Mouse (Mus musculus): ENCODE measurements at regions not wholly inside any gene's neighbourhood (a gene's known extent, or its start where the extent isn't known, plus 50 kb on each side); places are given as distances from the start of the nearest gene placed in this dataset.

GRCm38 (mm10) chr15:7692096-7692495, 118.5 kb upstream of the Gdnf start:
- no peak for DNase-seq (ENCODE audit: low read depth)

DNA sequence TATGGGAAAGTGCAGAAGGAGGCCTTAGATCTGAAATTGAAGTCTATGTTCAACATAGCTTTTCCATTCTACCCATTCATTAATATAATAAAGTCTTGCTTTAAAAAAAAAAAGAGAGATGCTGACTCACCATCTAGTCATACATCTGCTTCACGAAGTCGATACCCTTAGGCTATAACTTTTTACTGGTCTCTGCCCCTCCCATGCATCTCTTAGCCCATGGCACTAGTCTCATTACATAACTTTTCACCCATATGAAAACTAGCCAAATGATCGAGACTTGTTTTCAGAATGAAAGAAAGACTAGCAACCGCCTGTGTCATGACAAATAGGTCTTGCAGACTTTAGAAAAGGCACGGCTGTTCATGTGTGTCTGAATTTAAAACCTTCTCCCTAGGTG, 116.6 kb upstream of the Gdnf start:
- DNase-seq (ENCODE audit: low read depth) = no peak

DNA sequence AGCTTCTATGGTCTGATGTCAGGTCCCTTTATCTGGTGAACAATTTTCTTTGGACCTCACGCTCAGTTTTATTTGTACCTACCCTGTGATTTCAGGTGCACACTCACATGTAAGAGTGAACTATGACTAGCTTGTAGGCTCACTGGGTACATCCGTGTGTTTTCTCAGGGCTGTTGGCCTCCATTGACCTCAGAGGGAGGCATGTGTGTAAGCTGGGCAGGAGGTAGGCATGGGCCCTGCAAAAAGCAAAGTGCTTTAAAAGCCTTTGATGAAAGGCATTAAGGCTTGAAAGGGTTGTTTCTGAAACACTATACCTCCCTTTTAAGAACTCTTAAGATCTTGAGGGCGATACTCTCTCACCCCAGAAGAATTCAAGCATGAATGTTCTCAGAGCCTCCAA, 112.9 kb upstream of the Gdnf start:
- no peak for DNase-seq (ENCODE audit: low read depth)

DNA sequence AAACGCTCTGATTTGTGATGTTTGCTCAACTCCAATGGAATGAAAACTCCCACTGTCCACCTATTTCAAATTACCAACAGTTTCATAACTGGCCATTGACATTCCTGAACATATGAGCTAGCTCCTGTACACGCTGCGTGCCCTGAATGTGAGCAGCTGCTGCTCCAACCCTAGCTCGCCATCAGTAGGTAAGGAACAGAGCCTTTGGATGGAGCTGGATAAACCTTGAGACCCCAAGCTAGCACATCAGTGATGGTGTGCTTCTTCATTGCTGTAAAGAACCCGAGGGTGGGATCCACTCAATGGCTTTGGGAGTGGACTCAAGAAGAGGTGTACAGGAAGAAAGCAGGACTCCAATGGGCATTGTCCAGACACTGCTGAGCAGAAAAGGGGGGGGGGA, 101.8 kb upstream of the Gdnf start:
- DNase-seq (ENCODE audit: low read depth) = no peak

DNA sequence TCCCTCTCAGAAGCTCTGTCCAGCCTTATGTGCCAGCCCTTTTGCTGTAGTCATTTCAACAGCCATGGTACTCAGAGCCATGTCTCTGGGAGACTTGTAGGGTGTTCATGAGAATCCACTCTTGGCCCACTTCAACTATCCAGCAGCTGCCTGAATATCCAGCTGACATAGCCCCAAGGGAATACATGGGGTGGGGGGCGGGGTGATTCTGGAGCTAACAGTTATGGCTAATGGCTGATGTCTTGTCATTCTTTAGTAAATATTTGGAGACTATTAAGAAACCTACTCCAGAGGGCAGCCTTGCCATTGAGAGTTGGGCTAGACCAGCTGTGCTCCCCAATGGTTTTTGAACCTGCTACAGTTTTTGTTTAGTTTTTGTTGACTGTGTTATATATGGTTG, 96.0 kb upstream of the Gdnf start:
- no peak for DNase-seq (ENCODE audit: low read depth)

- DNase-seq (ENCODE audit: low read depth) = no peak
These were observed 94.5 kb upstream of the Gdnf start for GRCm38 (mm10) chr15:7716188-7716587.

DNA sequence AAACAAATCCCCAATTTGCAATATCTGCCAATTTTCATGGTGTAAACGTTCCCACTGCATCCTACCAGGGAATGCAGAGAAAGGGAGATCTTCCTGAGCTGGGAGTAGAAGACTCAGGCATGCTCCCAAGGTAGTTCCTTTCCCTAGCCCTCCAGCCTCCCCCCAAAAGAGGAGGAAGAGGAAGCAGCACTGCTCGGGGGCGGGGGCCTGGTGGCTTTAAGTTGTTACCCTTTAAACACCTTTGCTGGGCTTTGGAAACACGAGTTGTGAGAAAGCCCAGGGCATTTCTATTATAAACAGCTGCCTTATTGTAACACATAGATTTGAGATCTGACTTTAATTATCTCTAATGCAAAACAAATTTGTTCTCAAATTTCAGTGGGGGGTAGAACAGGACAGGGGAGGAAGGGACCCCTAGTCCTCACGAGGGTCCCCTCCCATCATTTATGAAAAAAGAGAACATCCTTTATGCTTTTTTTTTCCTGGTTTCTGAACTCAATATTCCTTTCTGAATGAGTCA, 87.4 kb upstream of the Gdnf start:
- DNase-seq (ENCODE audit: low read depth) = no peak

DNA sequence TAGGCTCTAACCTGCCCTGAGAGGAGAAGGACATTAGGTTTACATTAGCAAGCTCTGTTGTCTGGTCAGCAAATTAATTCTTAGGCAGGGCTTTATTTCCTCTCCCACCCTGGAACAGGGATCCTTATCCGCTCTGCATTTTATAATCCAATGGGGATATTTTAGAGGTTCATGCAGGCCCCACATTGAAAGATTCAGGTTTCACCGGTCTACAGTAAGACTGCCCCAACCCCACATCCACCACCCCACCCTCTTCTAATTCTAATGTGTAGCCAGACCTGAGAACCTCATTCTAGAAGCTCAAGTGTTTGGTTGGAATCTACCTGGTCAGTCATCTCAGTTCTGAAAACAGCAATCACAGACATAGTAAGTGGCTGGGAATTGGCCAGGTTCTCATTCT, 86.9 kb upstream of the Gdnf start:
- DNase-seq (ENCODE audit: low read depth) = no peak

- DNase-seq (ENCODE audit: low read depth) = no peak
These were observed 85.1 kb upstream of the Gdnf start for GRCm38 (mm10) chr15:7725505-7725904.

DNA sequence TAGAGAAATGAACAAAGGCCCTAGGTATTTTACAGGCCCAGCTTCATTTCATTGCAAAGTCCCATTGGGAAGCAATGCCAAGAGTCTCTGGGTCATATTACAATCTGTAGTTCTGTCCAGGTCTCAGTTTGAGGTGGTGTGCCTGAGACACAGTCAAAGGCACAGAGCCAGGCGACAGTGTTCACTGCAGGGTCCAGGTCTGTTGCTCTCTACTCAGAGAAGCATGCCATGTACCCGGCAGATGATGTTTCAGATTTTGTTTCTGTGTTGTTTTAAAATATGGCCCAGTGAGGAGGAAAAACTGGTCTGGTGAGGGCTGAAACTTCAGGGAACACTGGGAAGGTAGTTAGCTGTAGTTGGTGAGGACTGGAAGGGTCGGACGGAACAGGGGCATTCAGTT, 63.1 kb upstream of the Gdnf start:
- DNase-seq (ENCODE audit: low read depth) = no peak

GRCm38 (mm10) chr15:7750441-7750840, 60.2 kb upstream of the Gdnf start:
- DNase-seq (ENCODE audit: low read depth) = no peak

All from fibroblast of lung, adult 2 months (primary cell).